Mouse (Mus musculus) embryo, embryonic 10 days (tissue): ENCODE results near the gene P2ry10.
"Not testable (repeated sequence)": the region's sequence is repeated elsewhere in the genome, so short reads cannot be mapped to it uniquely, and the experiment has no call there.

Experiments
- DNase-seq: peaks from one replicate; pipeline ENCODE4 v3.0.0-alpha.2; 2015; ENCODE audit warnings: low spot score

P2ry10 gene

DNA sequence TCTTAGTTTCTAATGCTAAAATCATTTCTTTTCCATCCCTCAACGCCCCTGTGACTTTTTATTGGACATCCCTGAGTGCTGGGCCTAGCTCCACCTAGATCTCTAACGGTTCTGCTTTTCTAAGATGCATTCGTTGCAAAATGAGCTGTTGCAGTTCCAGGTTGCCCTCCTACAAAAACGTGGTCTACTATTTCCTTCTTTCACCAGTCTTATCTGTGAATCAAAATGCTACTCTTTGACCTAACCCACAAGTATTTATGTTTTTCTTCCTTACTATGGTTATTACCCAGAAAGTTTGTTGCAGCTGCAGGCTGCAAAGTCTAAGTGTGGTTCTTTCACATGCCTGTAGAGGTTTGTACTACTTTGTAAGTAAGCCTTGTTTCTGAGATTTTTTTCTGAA is at the start of gene P2ry10:
Gene P2ry10, plus strand, starts transcription at position 316 of the 400 bp plus-strand sequence.
- no peak for DNase-seq

GRCm38 (mm10) chrX:107039146-107039545 is 49.1 kb upstream of the P2ry10 start:
- no peak for DNase-seq

GRCm38 (mm10) chrX:107039635-107040034 is 48.7 kb upstream of the P2ry10 start:
- DNase-seq: no peak

GRCm38 (mm10) chrX:107042367-107042766 is 45.9 kb upstream of the P2ry10 start:
- no peak for DNase-seq

- DNase-seq: not testable (repeated sequence)
Observed at GRCm38 (mm10) chrX:107083407-107083806, 4.9 kb upstream of the P2ry10 start.

GRCm38 (mm10) chrX:107084320-107084719 is 4.0 kb upstream of the P2ry10 start:
- DNase-seq: no peak

DNA sequence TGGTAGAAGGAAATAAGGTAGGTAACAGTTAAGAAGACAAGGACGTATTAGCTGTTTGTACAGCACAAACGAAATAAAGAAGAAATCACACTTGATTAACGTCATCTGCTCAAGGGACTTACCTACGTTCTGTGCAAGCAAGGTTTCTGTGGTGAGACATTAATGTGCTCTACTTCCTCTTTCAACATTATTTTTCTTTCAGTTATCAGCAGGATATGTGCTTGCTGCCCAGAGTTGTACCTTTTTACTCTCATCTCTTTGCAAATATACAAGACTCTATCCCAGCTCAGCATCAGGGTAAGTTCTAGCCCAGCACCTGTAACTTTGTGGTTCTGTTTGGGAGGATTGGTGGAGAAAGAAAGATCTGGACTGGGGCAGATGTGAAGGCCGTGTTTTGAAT is 839 bp downstream of the P2ry10 start:
- DNase-seq: no peak

DNA sequence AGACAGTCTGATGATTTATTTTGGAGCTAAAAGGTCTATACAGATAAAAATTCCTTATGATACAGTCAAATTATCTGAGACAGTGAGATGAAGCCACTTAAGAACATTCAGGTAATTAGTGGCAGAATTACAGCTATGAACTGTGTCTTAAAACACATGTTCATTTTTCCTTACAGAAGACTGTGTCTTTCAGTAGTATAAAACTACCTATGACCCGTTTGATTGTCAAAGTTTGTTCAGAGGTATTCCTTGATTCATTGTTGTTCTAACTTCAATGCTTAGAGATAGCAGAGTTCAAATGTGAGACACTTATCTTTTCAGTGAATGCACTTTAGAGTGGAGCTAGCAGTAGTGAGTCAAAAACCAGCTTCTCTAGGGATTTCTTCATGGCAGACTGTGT is 1.6 kb downstream of the P2ry10 start:
- DNase-seq: no peak

GRCm38 (mm10) chrX:107095633-107096032 is 7.3 kb downstream of the P2ry10 start:
- no peak for DNase-seq

GRCm38 (mm10) chrX:107116333-107116732 is 28.0 kb downstream of the P2ry10 start:
- DNase-seq: no peak

- no peak for DNase-seq
Observed at GRCm38 (mm10) chrX:107116987-107117386, 28.7 kb downstream of the P2ry10 start.

- DNase-seq: no peak
Observed at GRCm38 (mm10) chrX:107143184-107143583, 54.9 kb downstream of the P2ry10 start.

DNA sequence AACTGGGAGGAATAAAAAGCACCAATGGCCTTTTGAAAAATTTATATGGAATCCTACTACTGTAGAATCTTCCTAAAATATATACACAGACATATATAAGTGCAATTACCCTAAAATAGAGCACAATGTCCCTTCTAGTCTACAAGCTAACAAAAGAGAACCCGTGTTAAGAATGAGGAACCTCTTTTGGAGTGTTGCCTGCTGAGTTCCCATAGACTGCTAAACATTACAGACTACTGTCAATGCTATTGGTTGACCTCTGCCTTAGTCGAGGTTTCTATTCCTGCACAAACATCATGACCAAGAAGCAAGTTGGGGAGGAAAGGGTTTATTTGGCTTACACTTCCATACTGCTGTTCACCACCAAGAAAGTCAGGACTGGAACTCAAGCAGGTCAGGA is 55.6 kb downstream of the P2ry10 start:
- DNase-seq: no peak

GRCm38 (mm10) chrX:107148681-107149080 is 60.4 kb downstream of the P2ry10 start, which contains the start of gene P2ry10b:
Gene P2ry10b, plus strand, starts transcription at chrX:107148927.
- no peak for DNase-seq

- DNase-seq: no peak
Observed at GRCm38 (mm10) chrX:107149391-107149993, 61.2 kb downstream of the P2ry10 start.

DNA sequence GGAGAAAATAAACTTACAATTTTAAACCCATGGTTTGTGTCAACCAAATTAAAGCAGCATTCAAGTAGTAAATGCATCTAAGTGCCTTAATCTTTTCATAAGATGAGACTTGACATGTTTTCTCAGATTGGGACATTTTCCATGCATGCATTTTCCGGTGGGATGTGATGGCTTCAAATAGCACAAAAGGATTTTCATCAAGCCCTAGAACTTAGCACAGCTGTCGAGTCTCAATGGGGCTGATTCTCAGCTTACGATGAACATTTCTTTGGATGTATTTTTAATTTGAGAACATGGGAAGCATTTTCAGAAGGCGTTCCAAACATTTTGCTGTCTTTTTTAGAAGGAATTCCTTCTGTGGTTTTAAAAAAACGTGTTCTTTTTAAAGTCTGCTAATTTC is 61.7 kb downstream of the P2ry10 start:
- no peak for DNase-seq

DNA sequence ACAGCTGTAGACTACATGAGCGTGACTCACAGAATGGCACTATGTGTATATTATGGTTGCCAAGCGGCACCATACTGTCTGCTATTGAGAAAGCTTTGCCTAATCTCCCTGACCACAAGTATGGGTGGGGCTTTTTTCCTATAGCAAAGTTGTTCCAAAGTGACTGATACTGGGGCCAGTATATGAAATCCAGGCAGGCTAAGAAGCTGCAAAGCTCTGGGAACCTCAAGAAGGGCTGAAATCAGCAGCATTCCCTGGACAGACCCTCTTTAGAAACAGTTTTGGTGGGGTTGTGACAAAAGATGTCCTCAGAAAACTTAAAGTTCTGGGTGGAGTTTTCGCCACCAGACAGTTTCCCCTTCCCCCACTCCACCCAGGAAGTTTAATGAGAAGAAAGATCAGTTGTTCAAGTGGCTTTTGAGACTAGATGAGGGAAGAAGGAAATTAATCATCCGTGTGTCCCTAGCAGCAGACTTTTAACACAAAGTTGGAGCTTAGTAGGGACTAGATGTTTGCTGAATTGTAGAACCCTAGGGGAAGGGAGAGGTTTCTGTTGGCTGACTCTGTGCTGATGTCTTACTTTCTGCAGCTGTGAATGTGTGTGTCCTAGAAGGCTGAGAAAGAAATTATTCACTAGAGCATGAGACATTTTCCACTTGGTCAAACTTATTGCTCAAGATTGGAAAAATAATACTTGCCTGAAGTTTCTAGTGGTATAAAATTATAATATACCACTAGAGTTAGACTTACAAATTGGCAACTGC is 62.6 kb downstream of the P2ry10 start:
- DNase-seq: peak; percentile 5
